Mouse (Mus musculus): ENCODE data around the gene Fam214a.

- no peak for TF ChIP-seq GATA1 (IDR thresholded peaks at IDR 0.05; ENCODE audit: borderline replicate concordance, low read length)
- TF ChIP-seq FLI1 (IDR thresholded peaks at IDR 0.05; ENCODE audit: low read length) = no peak
These were observed 83.3 kb downstream of the Fam214a start for GRCm38 (mm10) chr9:75035944-75036343.
